In genomic region chr8:85035728-85036310, GRCm38 (mm10) we compare ENCODE assay signal across 8 mouse cellular contexts. TPM values are rescaled to one million over a fixed set of nuclear protein-coding genes. Genes with fewer than 3 reads are reported as not detected.
DNase-seq lines count a peak whose midpoint lies in the region; ATAC-seq and TF ChIP-seq lines count a peak whose summit lies in the region.

No protein-coding gene starts in this region.

- peaks cover 59% of the 10 kb centered on the region for H3K4me1 ChIP-seq in megakaryocyte, embryonic 14.5 days
- H3K4me1 ChIP-seq in hindbrain, embryonic 13.5 days (replicated peaks) = peaks cover 32% of the 10 kb centered on the region
- peaks cover 72% of the 10 kb centered on the region for H3K4me1 ChIP-seq in liver, embryonic 12.5 days
- peaks cover 8% of the 10 kb centered on the region for H3K4me1 ChIP-seq in olfactory bulb, adult 2 months (ENCODE audit: control insufficient read depth, insufficient read depth, low read length)

- H3K4me3 ChIP-seq in megakaryocyte, embryonic 14.5 days (replicated peaks) = peak overlapping the region; percentile 96
- H3K4me3 ChIP-seq in hindbrain, embryonic 13.5 days = peak overlapping the region; percentile 82
- peak overlapping the region; percentile 86 for H3K4me3 ChIP-seq in liver, embryonic 12.5 days
- H3K4me3 ChIP-seq in olfactory bulb, adult 2 months (ENCODE audit: insufficient read depth, low read depth, low read length) = peak overlapping the region; percentile 70

- peaks cover 43% of the 10 kb centered on the region for H3K36me3 ChIP-seq in megakaryocyte, embryonic 14.5 days (replicated peaks; ENCODE audit: low read length)
- H3K36me3 ChIP-seq in hindbrain, embryonic 13.5 days = peaks cover 32% of the 10 kb centered on the region
- H3K36me3 ChIP-seq in liver, embryonic 12.5 days = peaks cover 51% of the 10 kb centered on the region

- H3K9ac ChIP-seq in hindbrain, embryonic 13.5 days = peak overlapping the region; percentile 79
- peak overlapping the region; percentile 79 for H3K9ac ChIP-seq in liver, embryonic 12.5 days

- no peak for ATAC-seq in megakaryocyte, adult 5-6 weeks (ENCODE audit: poor library complexity, severe bottlenecking)
- peak; percentile 0 for ATAC-seq in hindbrain, embryonic 13.5 days (ENCODE audit: low FRiP score)
- ATAC-seq in liver, embryonic 12.5 days = peak; percentile 12; the same call in 1 of the 2 replicates

- TF ChIP-seq POLR2A in olfactory bulb, adult 2 months (IDR thresholded peaks at IDR 0.05; ENCODE audit: insufficient read depth, low read depth, low read length) = no peak

- peak overlapping the region; percentile 76 for H3K4me2 ChIP-seq in hindbrain, embryonic 13.5 days
- peak overlapping the region; percentile 98 for H3K4me2 ChIP-seq in liver, embryonic 12.5 days

- H3K27me3 ChIP-seq in megakaryocyte, embryonic 14.5 days (replicated peaks) = no peaks in the 10 kb centered on the region
- H3K27me3 ChIP-seq in hindbrain, embryonic 13.5 days = no peaks in the 10 kb centered on the region
- no peaks in the 10 kb centered on the region for H3K27me3 ChIP-seq in liver, embryonic 12.5 days (replicated peaks)

- H3K9me3 ChIP-seq in megakaryocyte, embryonic 14.5 days = no peaks in the 10 kb centered on the region
- H3K9me3 ChIP-seq in hindbrain, embryonic 13.5 days = no peaks in the 10 kb centered on the region
- H3K9me3 ChIP-seq in liver, embryonic 12.5 days (replicated peaks) = no peaks in the 10 kb centered on the region

- DNase-seq in c-Kit-positive CD71-positive TER-119-positive erythroid progenitor cells, embryonic 14.5 days (ENCODE audit: low spot score) = peak; percentile 40
- DNase-seq in yolk sac, embryonic 10.5 days (ENCODE audit: low spot score) = no peak
- no peak for DNase-seq in frontal cortex, adult 2 months (ENCODE audit: extremely low spot score in 1 of 2, low spot score in 1 of 2)

- TF ChIP-seq CTCF in olfactory bulb, adult 2 months (IDR thresholded peaks at IDR 0.05; ENCODE audit: insufficient read depth, low read depth, low read length) = no peak

- WGBS in hindbrain, embryonic 13.5 days = 2% methylated on average over 15 of the region's 15 CpGs
- under 1% methylated on average over 15 of the region's 15 CpGs for WGBS in liver, embryonic 12.5 days (ENCODE audit: insufficient replicate concordance)
- under 1% methylated on average over 15 of the region's 15 CpGs for WGBS in olfactory bulb, adult 2 months

- peak overlapping the region; percentile 87 for H3K27ac ChIP-seq in hindbrain, embryonic 13.5 days
- peak overlapping the region; percentile 97 for H3K27ac ChIP-seq in liver, embryonic 12.5 days
- no peak overlapping the region for H3K27ac ChIP-seq in olfactory bulb, adult 2 months (ENCODE audit: insufficient read depth, low read depth, low read length)

RNA-seq across cellular contexts. Expression of gene Tnpo2, which starts 0.9 kb away (rescaled TPM):
- 5.1 and 5.3 TPM in 2 replicates for polyA plus RNA-seq in megakaryocyte, embryonic 14.5 days (2012; ENCODE audit: insufficient read depth, low replicate concordance)
- 13.2 and 18.8 TPM in 2 replicates for total RNA-seq in megakaryocyte, adult 5-6 weeks (2015)
- 13.1 and 17.7 TPM in 2 replicates for total RNA-seq in megakaryocyte, adult 5-6 weeks (2017)
- polyA plus RNA-seq in hindbrain, embryonic 13.5 days (2015; fragmentation: Nextera tagmentation; extraction: Ambion mirVana) = 48.8 and 54.7 TPM in 2 replicates
- 31.1 and 32.3 TPM in 2 replicates for polyA plus RNA-seq in liver, embryonic 12.5 days (2016; fragmentation: Nextera tagmentation; extraction: Ambion mirVana)
- not detected in 2 replicates for polyA plus RNA-seq in olfactory bulb, adult 2 months (2012; ENCODE audit: insufficient read depth, insufficient read length, low replicate concordance, missing spikeins)
- 96.1 and 109 TPM in 2 replicates for polyA plus RNA-seq in frontal cortex, adult 2 months (2012; rRNA removed)

RNA-seq across cellular contexts. Expression of gene Trir, which starts 9.2 kb away (rescaled TPM):
- 123 and 539 TPM in 2 replicates for polyA plus RNA-seq in megakaryocyte, embryonic 14.5 days (2012; ENCODE audit: insufficient read depth, low replicate concordance)
- 138 and 141 TPM in 2 replicates for total RNA-seq in megakaryocyte, adult 5-6 weeks (2015)
- 411 and 422 TPM in 2 replicates for total RNA-seq in megakaryocyte, adult 5-6 weeks (2017)
- polyA plus RNA-seq in hindbrain, embryonic 13.5 days (2015; fragmentation: Nextera tagmentation; extraction: Ambion mirVana) = 139 and 141 TPM in 2 replicates
- 133 and 139 TPM in 2 replicates for polyA plus RNA-seq in liver, embryonic 12.5 days (2016; fragmentation: Nextera tagmentation; extraction: Ambion mirVana)
- not detected in 2 replicates for polyA plus RNA-seq in olfactory bulb, adult 2 months (2012; ENCODE audit: insufficient read depth, insufficient read length, low replicate concordance, missing spikeins)
- 150 and 167 TPM in 2 replicates for polyA plus RNA-seq in frontal cortex, adult 2 months (2012; rRNA removed)

RNA-seq across cellular contexts. Expression of gene Asna1, which starts 10.7 kb away (rescaled TPM):
- polyA plus RNA-seq in megakaryocyte, embryonic 14.5 days (2012; ENCODE audit: insufficient read depth, low replicate concordance) = 103 and 181 TPM in 2 replicates
- 52.5 and 64.0 TPM in 2 replicates for total RNA-seq in megakaryocyte, adult 5-6 weeks (2015)
- 61.2 and 65.5 TPM in 2 replicates for total RNA-seq in megakaryocyte, adult 5-6 weeks (2017)
- polyA plus RNA-seq in hindbrain, embryonic 13.5 days (2015; fragmentation: Nextera tagmentation; extraction: Ambion mirVana) = 151 and 157 TPM in 2 replicates
- 85.8 and 87.3 TPM in 2 replicates for polyA plus RNA-seq in liver, embryonic 12.5 days (2016; fragmentation: Nextera tagmentation; extraction: Ambion mirVana)
- not detected in 2 replicates for polyA plus RNA-seq in olfactory bulb, adult 2 months (2012; ENCODE audit: insufficient read depth, insufficient read length, low replicate concordance, missing spikeins)
- polyA plus RNA-seq in frontal cortex, adult 2 months (2012; rRNA removed) = 238 and 271 TPM in 2 replicates

RNA-seq across cellular contexts. Expression of gene Best2, which starts 21.5 kb away (rescaled TPM):
- 0.27 TPM in 1 of 2 replicates, not detected in the other for polyA plus RNA-seq in megakaryocyte, embryonic 14.5 days (2012; ENCODE audit: insufficient read depth, low replicate concordance)
- total RNA-seq in megakaryocyte, adult 5-6 weeks (2015) = 0.07 TPM in 1 of 2 replicates, not detected in the other
- not detected in 2 replicates for total RNA-seq in megakaryocyte, adult 5-6 weeks (2017)
- not detected in 2 replicates for polyA plus RNA-seq in hindbrain, embryonic 13.5 days (2015; fragmentation: Nextera tagmentation; extraction: Ambion mirVana)
- polyA plus RNA-seq in liver, embryonic 12.5 days (2016; fragmentation: Nextera tagmentation; extraction: Ambion mirVana) = not detected in 2 replicates
- not detected in 2 replicates for polyA plus RNA-seq in olfactory bulb, adult 2 months (2012; ENCODE audit: insufficient read depth, insufficient read length, low replicate concordance, missing spikeins)
- 0.10 TPM in 1 of 2 replicates, not detected in the other for polyA plus RNA-seq in frontal cortex, adult 2 months (2012; rRNA removed)

RNA-seq across cellular contexts. Expression of gene Fbxw9, which starts 24.0 kb away (rescaled TPM):
- 14.6 and 15.5 TPM in 2 replicates for polyA plus RNA-seq in megakaryocyte, embryonic 14.5 days (2012; ENCODE audit: insufficient read depth, low replicate concordance)
- 2.1 and 4.1 TPM in 2 replicates for total RNA-seq in megakaryocyte, adult 5-6 weeks (2015)
- 3.0 and 3.2 TPM in 2 replicates for total RNA-seq in megakaryocyte, adult 5-6 weeks (2017)
- 59.2 and 66.2 TPM in 2 replicates for polyA plus RNA-seq in hindbrain, embryonic 13.5 days (2015; fragmentation: Nextera tagmentation; extraction: Ambion mirVana)
- 8.5 and 9.5 TPM in 2 replicates for polyA plus RNA-seq in liver, embryonic 12.5 days (2016; fragmentation: Nextera tagmentation; extraction: Ambion mirVana)
- polyA plus RNA-seq in olfactory bulb, adult 2 months (2012; ENCODE audit: insufficient read depth, insufficient read length, low replicate concordance, missing spikeins) = not detected in 2 replicates
- 42.4 and 46.3 TPM in 2 replicates for polyA plus RNA-seq in frontal cortex, adult 2 months (2012; rRNA removed)

Comparison
In these comparisons a context has a peak if more than half of its experiments do, and no peak if none do; other contexts are left out.
1. RNA of gene Asna1, which starts 10.7 kb away (polyA plus RNA-seq): 238 to 271 TPM in frontal cortex, adult 2 months, 103 to 181 TPM in megakaryocyte, embryonic 14.5 days, 151 to 157 TPM in hindbrain, embryonic 13.5 days and 85.8 to 87.3 TPM in liver, embryonic 12.5 days; not detected in olfactory bulb, adult 2 months; every median in the first group is over 10 times any median in the second.
2. Peak in every context shown above with its lines, with median percentiles within 50 percentile points of each other: H3K4me3 ChIP-seq.